ENCODE assay signal across 9 mouse cellular contexts in genomic region chr3:36521073-36522060, GRCm38 (mm10). TPM values are rescaled to one million over a fixed set of nuclear protein-coding genes. Genes with fewer than 3 reads are reported as not detected.
A peak's percentile ranks its signal among the peaks of the same experiment; 100 is the strongest.
DNase-seq lines count a peak whose midpoint lies in the region; ATAC-seq and TF ChIP-seq lines count a peak whose summit lies in the region.
"Had no signal": no experiment of that assay in that cellular context is flagged by ENCODE, and none has a peak within 500 bp of the region (broad histone marks: within the 10 kb centered on the region; RNA-seq: fewer than 3 reads in every experiment).

TSS of gene Gm11549 (minus strand) at chr3:36521813.

- no peaks in the 10 kb centered on the region for H3K9me3 ChIP-seq in kidney, embryonic 15.5 days (replicated peaks)
- no peaks in the 10 kb centered on the region for H3K9me3 ChIP-seq in embryonic facial prominence, embryonic 14.5 days (ENCODE audit: control insufficient read depth, low read length)
- no peaks in the 10 kb centered on the region for H3K9me3 ChIP-seq in hindbrain, embryonic 12.5 days (replicated peaks)
- H3K9me3 ChIP-seq in liver, embryonic 16.5 days (replicated peaks; ENCODE audit: control insufficient read depth, low read length), result no peaks in the 10 kb centered on the region
- no peaks in the 10 kb centered on the region for H3K9me3 ChIP-seq in stomach, postnatal 0 days (ENCODE audit: control insufficient read depth, low read length)

- no peak for TF ChIP-seq CTCF in stomach, postnatal 0 days (IDR thresholded peaks at IDR 0.05; ENCODE audit: low read depth)

- no peaks in the 10 kb centered on the region for H3K36me3 ChIP-seq in kidney, embryonic 15.5 days
- no peaks in the 10 kb centered on the region for H3K36me3 ChIP-seq in embryonic facial prominence, embryonic 14.5 days (ENCODE audit: control insufficient read depth, insufficient read depth, low read length)
- H3K36me3 ChIP-seq in hindbrain, embryonic 12.5 days, result no peaks in the 10 kb centered on the region
- no peaks in the 10 kb centered on the region for H3K36me3 ChIP-seq in liver, embryonic 16.5 days (ENCODE audit: control insufficient read depth, insufficient read depth)
- H3K36me3 ChIP-seq in stomach, postnatal 0 days (ENCODE audit: control insufficient read depth, insufficient read depth, low read length), result no peaks in the 10 kb centered on the region

- no peak for TF ChIP-seq EP300 in stomach, postnatal 0 days (optimal IDR thresholded peaks at IDR 0.05)

- no peak for DNase-seq in kidney, postnatal 25 days
- DNase-seq in ZHBTc4 (ENCODE audit: low read depth, low spot score), result peak; percentile 42
- DNase-seq in embryonic facial prominence, embryonic 14.5 days (ENCODE audit: low spot score), result peak; percentile 20
- peak; percentile 28 for DNase-seq in stomach, postnatal 0 days (ENCODE audit: low spot score)
- no peak for DNase-seq in lung, postnatal 36 days

- H3K4me3 ChIP-seq in kidney, embryonic 15.5 days (replicated peaks), result peak within 1 kb of the TSS; percentile 45
- peak within 1 kb of the TSS; percentile 45 for H3K4me3 ChIP-seq in embryonic facial prominence, embryonic 14.5 days (ENCODE audit: low read depth, low read length)
- H3K4me3 ChIP-seq in hindbrain, embryonic 12.5 days, result peak within 1 kb of the TSS; percentile 52
- peak within 1 kb of the TSS; percentile 46 for H3K4me3 ChIP-seq in liver, embryonic 16.5 days (ENCODE audit: low read depth, low read length)
- peak within 1 kb of the TSS; percentile 48 for H3K4me3 ChIP-seq in stomach, postnatal 0 days (ENCODE audit: low read depth, low read length)
- H3K4me3 ChIP-seq: myocyte had no signal

- peaks cover 51% of the 10 kb centered on the region for H3K27me3 ChIP-seq in kidney, embryonic 15.5 days
- peaks cover 36% of the 10 kb centered on the region for H3K27me3 ChIP-seq in embryonic facial prominence, embryonic 14.5 days (replicated peaks; ENCODE audit: control insufficient read depth, insufficient read depth, low read length)
- peaks cover 37% of the 10 kb centered on the region for H3K27me3 ChIP-seq in hindbrain, embryonic 12.5 days
- peaks cover 27% of the 10 kb centered on the region for H3K27me3 ChIP-seq in liver, embryonic 16.5 days (ENCODE audit: control insufficient read depth, insufficient read depth, low read depth, low read length)
- peaks cover 2% of the 10 kb centered on the region; the same call in 1 of the 2 replicates for H3K27me3 ChIP-seq in stomach, postnatal 0 days (ENCODE audit: control insufficient read depth, insufficient read depth, low read length)

- ATAC-seq in kidney, embryonic 15.5 days (replicated peaks; ENCODE audit: low FRiP score), result peak; percentile 69; the same call in 1 of the 2 replicates
- ATAC-seq in embryonic facial prominence, embryonic 14.5 days (ENCODE audit: low read depth), result peak; percentile 44; the same call in 1 of the 2 replicates
- ATAC-seq in hindbrain, embryonic 12.5 days (ENCODE audit: low FRiP score), result peak; percentile 76
- no peak for ATAC-seq in liver, embryonic 16.5 days (ENCODE audit: low read depth)
- ATAC-seq in stomach, postnatal 0 days (ENCODE audit: low FRiP score, low TSS enrichment), result 0 out of 2 replicates have a peak, but pooled peaks have one; percentile 35

- peak within 1 kb of the TSS; percentile 80 for H3K4me2 ChIP-seq in kidney, embryonic 15.5 days
- H3K4me2 ChIP-seq in embryonic facial prominence, embryonic 14.5 days (ENCODE audit: low read depth, low read length), result peak within 1 kb of the TSS; percentile 87
- H3K4me2 ChIP-seq in hindbrain, embryonic 12.5 days (replicated peaks), result peak within 1 kb of the TSS; percentile 97
- H3K4me2 ChIP-seq in liver, embryonic 16.5 days (ENCODE audit: low read depth, low read length), result peak within 1 kb of the TSS; percentile 57
- H3K4me2 ChIP-seq in stomach, postnatal 0 days (replicated peaks; ENCODE audit: low read depth), result peak within 1 kb of the TSS; percentile 81

- peak within 1 kb of the TSS; percentile 5; the same call in 1 of the 2 replicates for H3K9ac ChIP-seq in kidney, embryonic 15.5 days
- H3K9ac ChIP-seq in embryonic facial prominence, embryonic 14.5 days (ENCODE audit: low read depth, low read length), result peak within 1 kb of the TSS; percentile 56
- peak within 1 kb of the TSS; percentile 57 for H3K9ac ChIP-seq in hindbrain, embryonic 12.5 days
- no peak within 1 kb of the TSS for H3K9ac ChIP-seq in liver, embryonic 16.5 days (ENCODE audit: low read depth, low read length)
- H3K9ac ChIP-seq in stomach, postnatal 0 days (ENCODE audit: low read length), result peak within 1 kb of the TSS; percentile 35

- peaks cover 10% of the 10 kb centered on the region; the same call in 1 of the 2 replicates for H3K4me1 ChIP-seq in kidney, embryonic 15.5 days
- H3K4me1 ChIP-seq in embryonic facial prominence, embryonic 14.5 days (ENCODE audit: control insufficient read depth, insufficient read depth, low read length), result 0 out of 2 replicates have a peak, but pooled peaks cover 4% of the 10 kb centered on the region
- peaks cover 9% of the 10 kb centered on the region; the same call in 1 of the 2 replicates for H3K4me1 ChIP-seq in hindbrain, embryonic 12.5 days
- H3K4me1 ChIP-seq in liver, embryonic 16.5 days (ENCODE audit: control insufficient read depth, low read depth, low read length), result no peaks in the 10 kb centered on the region
- H3K4me1 ChIP-seq in stomach, postnatal 0 days (replicated peaks; ENCODE audit: control insufficient read depth, insufficient read depth), result no peaks in the 10 kb centered on the region; the same call in 1 of the 2 replicates

- 1% methylated on average over 51 of the region's 51 CpGs for WGBS in kidney, embryonic 15.5 days
- WGBS in embryonic facial prominence, embryonic 14.5 days, result 1% methylated on average over 50 of the region's 51 CpGs
- WGBS in hindbrain, embryonic 12.5 days, result 1% methylated on average over 51 of the region's 51 CpGs
- 1% methylated on average over 51 of the region's 51 CpGs for WGBS in liver, embryonic 16.5 days (ENCODE audit: insufficient replicate concordance)
- WGBS in stomach, postnatal 0 days, result 1% methylated on average over 51 of the region's 51 CpGs

- no peak within 1 kb of the TSS for H3K27ac ChIP-seq in kidney, embryonic 15.5 days
- H3K27ac ChIP-seq in embryonic facial prominence, embryonic 14.5 days (replicated peaks; ENCODE audit: low read depth, low read length), result no peak within 1 kb of the TSS
- no peak within 1 kb of the TSS for H3K27ac ChIP-seq in hindbrain, embryonic 12.5 days
- H3K27ac ChIP-seq in liver, embryonic 16.5 days (ENCODE audit: low read length), result no peak within 1 kb of the TSS
- no peak within 1 kb of the TSS for H3K27ac ChIP-seq in stomach, postnatal 0 days (replicated peaks)

RNA-seq across cellular contexts. Expression of gene Gm11549, which starts in this region (rescaled TPM):
- 0.05 TPM in 2 replicates for polyA plus RNA-seq in kidney, embryonic 15.5 days (2015; fragmentation: Nextera tagmentation; extraction: Ambion mirVana)
- polyA plus RNA-seq in embryonic facial prominence, embryonic 14.5 days (2014; fragmentation: Nextera tagmentation; extraction: Ambion mirVana), result 0.33 and 0.73 TPM in 2 replicates
- 0.17 and 0.36 TPM in 2 replicates for polyA plus RNA-seq in hindbrain, embryonic 12.5 days (2016; fragmentation: Nextera tagmentation; extraction: Ambion mirVana)
- polyA plus RNA-seq in liver, embryonic 16.5 days (2015; fragmentation: Nextera tagmentation; extraction: Ambion mirVana), result not detected in 2 replicates
- polyA plus RNA-seq in stomach, postnatal 0 days (2015; fragmentation: Nextera tagmentation; extraction: Ambion mirVana), result 0.33 and 0.34 TPM in 2 replicates
- polyA plus RNA-seq: myocyte had no signal

Comparison
In these comparisons a context has a peak if more than half of its experiments do, and no peak if none do; other contexts are left out.
1. Peak in ATAC-seq, H3K4me3 ChIP-seq, H3K9ac ChIP-seq and H3K4me2 ChIP-seq in kidney, embryonic 15.5 days; RNA of the gene not detected or under 1 TPM.
2. Peak in DNase-seq, ATAC-seq, H3K4me3 ChIP-seq, H3K9ac ChIP-seq and H3K4me2 ChIP-seq in embryonic facial prominence, embryonic 14.5 days; RNA of the gene not detected or under 1 TPM.
3. Peak in ATAC-seq, H3K4me3 ChIP-seq, H3K9ac ChIP-seq and H3K4me2 ChIP-seq in hindbrain, embryonic 12.5 days; RNA of the gene not detected or under 1 TPM.
4. Peak in DNase-seq, ATAC-seq, H3K4me3 ChIP-seq, H3K9ac ChIP-seq and H3K4me2 ChIP-seq in stomach, postnatal 0 days; RNA of the gene not detected or under 1 TPM.